Mouse (Mus musculus) CH12.LX (cell line): Measurements from ENCODE around the gene Npr1.

ENCODE experiments used
- CTCF ChIP-seq, 2 experiments: IDR thresholded peaks in 1 of 2; conservative IDR thresholded peaks in 1 of 2; 2 replicates each; pipeline ENCODE4 v1.5.1; 2011 to 2012; ENCODE audit warnings: low read depth in 2 of 2, low read length in 2 of 2, improper control_type of control experiment in 1 of 2, inconsistent platforms in 1 of 2, mild to moderate bottlenecking in 1 of 2, moderate library complexity in 1 of 2
- ETS1 ChIP-seq: conservative IDR thresholded peaks from 2 replicates; pipeline ENCODE4 v1.6.1; 2012; ENCODE audit warnings: low read depth, mild to moderate bottlenecking, inconsistent platforms, low read length, improper control_type of control experiment, moderate library complexity
- GABPA ChIP-seq: IDR thresholded peaks from 2 replicates; pipeline ENCODE4 v1.6.1; 2012; ENCODE audit warnings: low read depth, low read length, improper control_type of control experiment, inconsistent platforms; ENCODE audit not compliant: insufficient replicate concordance
- HCFC1 ChIP-seq: IDR thresholded peaks from 2 replicates; pipeline ENCODE4 v1.6.1; 2012; ENCODE audit warnings: low read depth, mild to moderate bottlenecking, inconsistent platforms, low read length, improper control_type of control experiment
- MAZ ChIP-seq: IDR thresholded peaks from 2 replicates; pipeline ENCODE4 v1.6.1; 2012; ENCODE audit warnings: low read depth, mild to moderate bottlenecking, inconsistent platforms, low read length, improper control_type of control experiment, moderate library complexity
- MEF2A ChIP-seq: IDR thresholded peaks from 2 replicates; pipeline ENCODE4 v1.6.1; 2014; ENCODE audit warnings: low read depth, mild to moderate bottlenecking, inconsistent platforms, low read length, improper control_type of control experiment, borderline replicate concordance
- NELFE ChIP-seq: IDR thresholded peaks from 2 replicates; pipeline ENCODE4 v1.6.1; 2011; ENCODE audit warnings: low read depth, low read length, improper control_type of control experiment
- NRF1 ChIP-seq: IDR thresholded peaks from 2 replicates; pipeline ENCODE4 v1.6.1; 2014; ENCODE audit warnings: low read depth, mild to moderate bottlenecking, inconsistent platforms, low read length, improper control_type of control experiment, moderate library complexity
- POLR2A ChIP-seq: IDR thresholded peaks from 2 replicates; pipeline ENCODE4 v1.6.1; 2011; ENCODE audit warnings: low read depth, mild to moderate bottlenecking, improper control_type of control experiment, low read length
- SIN3A ChIP-seq: IDR thresholded peaks from 2 replicates; pipeline ENCODE4 v1.6.1; 2012; ENCODE audit warnings: low read length, improper control_type of control experiment, inconsistent platforms
- TCF12 ChIP-seq: IDR thresholded peaks from 2 replicates; pipeline ENCODE4 v1.6.1; 2014; ENCODE audit warnings: low read depth, mild to moderate bottlenecking, inconsistent platforms, low read length, improper control_type of control experiment
- USF1 ChIP-seq: IDR thresholded peaks from 2 replicates; pipeline ENCODE4 v1.6.1; 2014; ENCODE audit warnings: low read depth, mild to moderate bottlenecking, inconsistent platforms, low read length, improper control_type of control experiment
- USF2 ChIP-seq: conservative IDR thresholded peaks from 2 replicates; pipeline ENCODE4 v1.6.1; 2011; ENCODE audit warnings: low read depth, low read length, improper control_type of control experiment
- ZKSCAN1 ChIP-seq: IDR thresholded peaks from 2 replicates; pipeline ENCODE4 v1.6.1; 2012; ENCODE audit warnings: low read depth, inconsistent platforms, low read length, improper control_type of control experiment, borderline replicate concordance

GRCm38 (mm10) chr3:90400993-90401392 lies 64.7 kb downstream of the Npr1 start:
- no peak for TF ChIP-seq CTCF (conservative IDR thresholded peaks at IDR 0.05 in 1 of 2, IDR thresholded peaks at IDR 0.05 in 1 of 2; ENCODE audit: low read depth in 2 of 2, low read length in 2 of 2)
- no peak for TF ChIP-seq ETS1
- no peak for TF ChIP-seq MAZ
- no peak for TF ChIP-seq NRF1
- TF ChIP-seq GABPA, result no peak
- no peak for TF ChIP-seq USF2
- no peak for TF ChIP-seq ZKSCAN1
- no peak for TF ChIP-seq HCFC1
- no peak for TF ChIP-seq POLR2A
- no peak for TF ChIP-seq SIN3A
- no peak for TF ChIP-seq USF1
- TF ChIP-seq TCF12, result no peak
- TF ChIP-seq MEF2A, result no peak
- no peak for TF ChIP-seq NELFE
